Mouse (Mus musculus) MEL (cell line): Measurements from ENCODE around the gene Scfd2. TPM values are rescaled to one million over a fixed set of nuclear protein-coding genes. Genes with fewer than 3 reads are reported as not detected.
A peak's percentile ranks its signal among the peaks of the same experiment; 100 is the strongest.

Source experiments
- DNase-seq: peaks from one replicate; pipeline ENCODE4 v3.0.0; 2011; ENCODE audit warnings: low read depth, low spot score
- H3K27ac ChIP-seq: 2 replicates; pipeline ENCODE4 v1.5.1; 2012; ENCODE audit warnings: low read depth, mild to moderate bottlenecking, control low read depth, low read length, moderate library complexity; ENCODE audit not compliant: control insufficient read depth
- H3K27me3 ChIP-seq, 2 experiments: fragments of 150-350 bp in 1 of 2; sonication (generic) in 1 of 2; 2 replicates each; pipeline ENCODE4 v1.6.1; 2012; ENCODE audit warnings: low read length in 2 of 2, mild to moderate bottlenecking in 2 of 2, improper control_type of control experiment in 1 of 2, moderate library complexity in 1 of 2; ENCODE audit not compliant: insufficient read depth in 2 of 2, control insufficient read depth in 1 of 2
- H3K36me3 ChIP-seq, 2 experiments: 2 replicates each; pipeline ENCODE4 v1.6.1; 2012 to 2014; ENCODE audit warnings: low read length in 2 of 2, improper control_type of control experiment in 1 of 2, inconsistent platforms in 1 of 2, mild to moderate bottlenecking in 1 of 2; ENCODE audit not compliant: insufficient read depth in 2 of 2, control insufficient read depth in 1 of 2
- H3K4me1 ChIP-seq, 2 experiments: fragments of 150-350 bp in 1 of 2; sonication (generic) in 1 of 2; 2 replicates each; pipeline ENCODE4 v1.6.1; 2012; ENCODE audit warnings: low read length in 2 of 2, improper control_type of control experiment in 1 of 2, mild to moderate bottlenecking in 1 of 2; ENCODE audit not compliant: insufficient read depth in 2 of 2, control insufficient read depth in 1 of 2
- H3K4me3 ChIP-seq, 2 experiments: fragments of 150-350 bp in 1 of 2; sonication (generic) in 1 of 2; 2 replicates each; pipeline ENCODE4 v1.5.1; 2012; ENCODE audit warnings: low read depth in 2 of 2, low read length in 2 of 2, mild to moderate bottlenecking in 2 of 2, moderate library complexity in 2 of 2, control low read depth in 1 of 2, improper control_type of control experiment in 1 of 2; ENCODE audit not compliant: control insufficient read depth in 1 of 2, insufficient read depth in 1 of 2
- H3K79me2 ChIP-seq: 2 replicates; pipeline ENCODE4 v1.6.1; 2012; ENCODE audit warnings: mild to moderate bottlenecking, low read length, moderate library complexity; ENCODE audit not compliant: control insufficient read depth, poor library complexity, insufficient read depth
- H3K9ac ChIP-seq: 2 replicates; pipeline ENCODE4 v1.6.1; 2012; ENCODE audit warnings: low read depth, mild to moderate bottlenecking, control low read depth, low read length, moderate library complexity; ENCODE audit not compliant: control insufficient read depth, poor library complexity, severe bottlenecking
- H3K9me3 ChIP-seq: fragments of 150-350 bp; sonication (generic); replicated peaks from 2 replicates; pipeline ENCODE4 v1.6.1; 2012; ENCODE audit warnings: mild to moderate bottlenecking, low read length, improper control_type of control experiment, moderate library complexity; ENCODE audit not compliant: insufficient read depth
- CHD2 ChIP-seq: IDR thresholded peaks from 2 replicates; pipeline ENCODE4 v1.6.1; 2011; ENCODE audit warnings: low read length, improper control_type of control experiment
- CTCF ChIP-seq, 3 experiments: IDR thresholded peaks in 2 of 3; conservative IDR thresholded peaks in 1 of 3; 2 replicates each; pipeline ENCODE4 v1.5.1; 2011 to 2012; ENCODE audit warnings: low read length in 3 of 3, low read depth in 2 of 3, mild to moderate bottlenecking in 2 of 3, improper control_type of control experiment in 1 of 3, inconsistent platforms in 1 of 3, mixed read lengths in 1 of 3, moderate library complexity in 1 of 3; ENCODE audit not compliant: control insufficient read depth in 1 of 3, insufficient read depth in 1 of 3, poor library complexity in 1 of 3, severe bottlenecking in 1 of 3
- E2F4 ChIP-seq: IDR thresholded peaks from 2 replicates; pipeline ENCODE4 v1.6.1; 2011; ENCODE audit warnings: low read depth, low read length, improper control_type of control experiment, borderline replicate concordance
- ETS1 ChIP-seq: IDR thresholded peaks from 2 replicates; pipeline ENCODE4 v1.6.1; 2012; ENCODE audit warnings: low read depth, mild to moderate bottlenecking, inconsistent platforms, low read length, improper control_type of control experiment, moderate library complexity
- JUND ChIP-seq: IDR thresholded peaks from 2 replicates; pipeline ENCODE4 v1.6.1; 2011; ENCODE audit warnings: low read depth, mild to moderate bottlenecking, improper control_type of control experiment, low read length
- MAX ChIP-seq: IDR thresholded peaks from 2 replicates; pipeline ENCODE4 v1.6.1; 2011; ENCODE audit warnings: low read length, improper control_type of control experiment
- MAZ ChIP-seq: IDR thresholded peaks from 2 replicates; pipeline ENCODE4 v1.6.1; 2012; ENCODE audit warnings: low read depth, mild to moderate bottlenecking, inconsistent platforms, low read length, improper control_type of control experiment
- MEF2A ChIP-seq: IDR thresholded peaks from 2 replicates; pipeline ENCODE4 v1.6.1; 2014; ENCODE audit warnings: low read depth, mild to moderate bottlenecking, inconsistent platforms, low read length, improper control_type of control experiment; ENCODE audit not compliant: poor library complexity, insufficient replicate concordance, severe bottlenecking; ENCODE audit errors: extremely low read depth
- MXI1 ChIP-seq: IDR thresholded peaks from 2 replicates; pipeline ENCODE4 v1.6.1; 2011; ENCODE audit warnings: mild to moderate bottlenecking, low read depth, low read length, improper control_type of control experiment
- MYC ChIP-seq: IDR thresholded peaks from 2 replicates; pipeline ENCODE4 v1.6.1; 2011; ENCODE audit warnings: low read depth, mild to moderate bottlenecking, low read length, improper control_type of control experiment, moderate library complexity
- NELFE ChIP-seq: IDR thresholded peaks from 2 replicates; pipeline ENCODE4 v1.6.1; 2011; ENCODE audit warnings: low read depth, low read length, improper control_type of control experiment
- NRF1 ChIP-seq: IDR thresholded peaks from 2 replicates; pipeline ENCODE4 v1.6.1; 2014; ENCODE audit warnings: low read depth, mild to moderate bottlenecking, inconsistent platforms, low read length, improper control_type of control experiment, moderate library complexity; ENCODE audit not compliant: poor library complexity, insufficient read depth, severe bottlenecking
- POLR2AphosphoS2 ChIP-seq: IDR thresholded peaks from 2 replicates; pipeline ENCODE4 v1.6.1; 2011; ENCODE audit warnings: low read length, improper control_type of control experiment
- RAD21 ChIP-seq: IDR thresholded peaks from 2 replicates; pipeline ENCODE4 v1.6.1; 2011; ENCODE audit warnings: mild to moderate bottlenecking, low read depth, low read length, improper control_type of control experiment
- RCOR1 ChIP-seq: IDR thresholded peaks from 2 replicates; pipeline ENCODE4 v1.6.1; 2012; ENCODE audit warnings: low read depth, mild to moderate bottlenecking, inconsistent platforms, low read length, improper control_type of control experiment
- SIN3A ChIP-seq: IDR thresholded peaks from 2 replicates; pipeline ENCODE4 v1.6.1; 2012; ENCODE audit warnings: low read length, improper control_type of control experiment, inconsistent platforms
- SMC3 ChIP-seq: IDR thresholded peaks from 2 replicates; pipeline ENCODE4 v1.6.1; 2011; ENCODE audit warnings: low read depth, low read length, improper control_type of control experiment
- UBTF ChIP-seq: IDR thresholded peaks from 2 replicates; pipeline ENCODE4 v1.6.1; 2012; ENCODE audit warnings: low read depth, mild to moderate bottlenecking, inconsistent platforms, low read length, improper control_type of control experiment, moderate library complexity, borderline replicate concordance; ENCODE audit not compliant: insufficient read depth
- USF2 ChIP-seq, 2 experiments: IDR thresholded peaks; 2 replicates each; pipeline ENCODE4 v1.6.1; 2011 to 2012; ENCODE audit warnings: improper control_type of control experiment in 2 of 2, low read length in 2 of 2, borderline replicate concordance in 1 of 2, inconsistent platforms in 1 of 2, low read depth in 1 of 2, mild to moderate bottlenecking in 1 of 2; ENCODE audit not compliant: insufficient read depth in 1 of 2
- ZC3H11A ChIP-seq: IDR thresholded peaks from 2 replicates; pipeline ENCODE4 v1.6.1; 2012; ENCODE audit warnings: low read depth, mild to moderate bottlenecking, inconsistent platforms, low read length, improper control_type of control experiment
- polyA plus RNA-seq, 2 experiments: library from polyadenylated mRNA; stranded (reverse) in 1 of 2; unstranded in 1 of 2; fragments of >175 nt in 1 of 2; fragments of >200 nt in 1 of 2; gene quantifications; 2 replicates each; pipeline versions ENCODE4 v1.2.1 to v1.2.4; 2012; ENCODE audit warnings: low replicate concordance in 2 of 2, low read depth in 1 of 2; ENCODE audit not compliant: insufficient read length in 2 of 2, insufficient read depth in 1 of 2, missing spikeins in 1 of 2
- total RNA-seq: library from RNA; depleted of rRNA; stranded (reverse); fragments of 300-350 nt; gene quantifications from 2 replicates; pipeline ENCODE4 v1.2.3, GENCODE M21; 2012

Gene Scfd2
- total and polyA plus RNA-seq, 3 experiments, result 18.8 to 20.3 TPM; not detected in 1

GRCm38 (mm10) chr5:74283545-74283944, 248.0 kb downstream of the Scfd2 start:
- peaks cover 6 to 8% of the 10 kb centered on the region in 2 experiments; a peak in 3 of 4 replicates for H3K4me1 ChIP-seq
- DNase-seq, result peak; percentile 35

DNA sequence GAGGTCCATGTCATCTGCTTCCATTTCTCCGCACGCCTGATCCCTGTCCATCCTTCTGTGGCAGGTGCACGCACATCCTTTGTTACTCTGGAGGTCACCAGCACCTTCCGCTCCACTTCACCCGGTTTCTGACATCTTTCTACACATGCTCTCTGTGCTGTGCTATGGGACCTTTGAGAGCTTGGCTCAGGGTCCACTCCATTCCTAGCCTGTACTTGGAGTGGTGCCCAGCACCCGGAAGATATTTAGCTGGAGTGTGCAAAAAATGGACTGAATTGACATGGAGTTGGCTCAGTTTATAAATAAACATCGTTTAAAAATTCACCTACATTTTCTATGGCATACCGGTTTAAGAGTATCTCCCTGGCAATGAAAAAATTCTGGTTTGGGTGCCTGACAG, 250.1 kb downstream of the Scfd2 start:
- H3K9ac ChIP-seq, result no peak overlapping the region
- no peak overlapping the region for H3K4me3 ChIP-seq
- peaks cover 6 to 8% of the 10 kb centered on the region in 2 experiments; a peak in 3 of 4 replicates for H3K4me1 ChIP-seq
- H3K27me3 ChIP-seq, result no peaks in the 10 kb centered on the region
- H3K79me2 ChIP-seq, result no peaks in the 10 kb centered on the region
- no peaks in the 10 kb centered on the region for H3K9me3 ChIP-seq
- H3K27ac ChIP-seq, result no peak overlapping the region
- peaks cover 0 to 5% of the 10 kb centered on the region in 2 experiments; a peak in 2 of 4 replicates for H3K36me3 ChIP-seq
- no peak for DNase-seq
- no peak for TF ChIP-seq NRF1
- TF ChIP-seq MXI1, result no peak
- no peak for TF ChIP-seq UBTF
- no peak for TF ChIP-seq MYC
- no peak for TF ChIP-seq RCOR1
- TF ChIP-seq, all 39 proteins: peak for 0

More at GRCm38 (mm10) chr5:74283545-74283944, 248.0 kb downstream of the Scfd2 start:
- Histone ChIP-seq H3K9ac (no peak overlapping the region), H3K9me3 (no peaks in the 10 kb centered on the region), H3K79me2 (no peaks in the 10 kb centered on the region), H3K36me3 (peaks cover 0 to 5% of the 10 kb centered on the region in 2 experiments; a peak in 2 of 4 replicates), H3K27me3 (no peaks in the 10 kb centered on the region), H3K27ac (no peak overlapping the region), H3K4me3 (no peak overlapping the region)
- TF ChIP-seq CTCF (IDR thresholded peaks at IDR 0.05 in 2 of 3, conservative IDR thresholded peaks at IDR 0.05 in 1 of 3; ENCODE audit: control insufficient read depth in 1 of 3, insufficient read depth in 1 of 3, low read depth in 2 of 3, low read length in 3 of 3, poor library complexity in 1 of 3, severe bottlenecking in 1 of 3), result peak in 2 of 3 experiments; percentile 26 to 39; a peak in 4 of 6 replicates
- TF ChIP-seq RAD21, result peak; percentile 43
- no peak for TF ChIP-seq NELFE
- no peak for TF ChIP-seq MAX
- TF ChIP-seq JUND, result no peak
- TF ChIP-seq POLR2AphosphoS2, result no peak
- no peak for TF ChIP-seq CHD2
- TF ChIP-seq MEF2A, result no peak
- peak; percentile 32 for TF ChIP-seq SMC3
- TF ChIP-seq E2F4, result no peak
- TF ChIP-seq SIN3A, result no peak

DNA sequence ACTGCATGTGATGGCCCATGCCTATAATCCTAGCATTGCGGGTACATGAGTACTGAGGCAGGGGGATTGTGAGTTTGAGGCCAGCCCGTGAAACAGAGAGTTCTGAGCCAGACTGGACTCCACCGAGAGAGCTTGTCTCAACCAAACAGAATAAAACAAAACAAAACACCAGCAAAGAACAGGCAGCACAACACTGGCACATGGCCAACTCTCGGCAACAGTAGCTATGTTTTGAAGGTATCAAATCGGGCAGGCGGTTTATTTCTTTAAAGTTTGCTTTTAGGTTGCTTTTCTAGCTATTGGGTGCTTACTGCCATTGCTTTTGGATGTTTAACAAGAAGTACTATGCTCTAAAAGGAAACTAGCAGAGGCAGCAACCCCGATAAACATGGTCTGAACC, 251.9 kb downstream of the Scfd2 start:
- DNase-seq, result no peak
- Histone ChIP-seq H3K4me3 (no peak overlapping the region), H3K9me3 (no peaks in the 10 kb centered on the region), H3K36me3 (no peaks in the 10 kb centered on the region), H3K79me2 (no peaks in the 10 kb centered on the region), H3K4me1 (no peaks in the 10 kb centered on the region), H3K9ac (no peak overlapping the region), H3K27me3 (no peaks in the 10 kb centered on the region), H3K27ac (no peak overlapping the region)
- TF ChIP-seq MAZ (no peak), UBTF (no peak), ETS1 (no peak), USF2 (IDR thresholded peaks at IDR 0.05; ENCODE audit: borderline replicate concordance in 1 of 2, insufficient read depth in 1 of 2, low read depth in 1 of 2, low read length in 2 of 2) (no peak), ZC3H11A (no peak), MEF2A (no peak)
